Mouse (Mus musculus): ENCODE data around the gene Emilin1. TPM values are rescaled to one million over a fixed set of nuclear protein-coding genes. Genes with fewer than 3 reads are reported as not detected.

The Emilin1 gene
- polyA plus RNA-seq (2015; fragmentation: Nextera tagmentation; extraction: Ambion mirVana) = 228 and 233 TPM in 2 replicates

GRCm38 (mm10) chr5:30913060-30913841 is at the start of gene Emilin1:
Gene Emilin1, plus strand, starts transcription at chr5:30913402.
- Histone ChIP-seq H3K36me3 (peaks cover 15% of the 10 kb centered on the region), H3K27ac (peak within 1 kb of the TSS; percentile 98), H3K4me1 (peaks cover 51% of the 10 kb centered on the region)

GRCm38 (mm10) chr5:30863852-30864251 is 49.4 kb upstream of the Emilin1 start:
- H3K4me1 ChIP-seq = peaks cover 1% of the 10 kb centered on the region
- WGBS = 37% methylated on average over 4 of the region's 4 CpGs
- peak; percentile 59; the same call in 1 of the 2 replicates for ATAC-seq (ENCODE audit: borderline replicate concordance, extremely low read depth, low FRiP score, low TSS enrichment)

More at GRCm38 (mm10) chr5:30913060-30913841, at the start of gene Emilin1:
- H3K27me3 ChIP-seq = no peaks in the 10 kb centered on the region
- H3K4me2 ChIP-seq = peak within 1 kb of the TSS; percentile 77
- WGBS = 12% methylated on average over 12 of the region's 13 CpGs
- peak within 1 kb of the TSS; percentile 67 for H3K9ac ChIP-seq
- H3K4me3 ChIP-seq = peak within 1 kb of the TSS; percentile 52
- peak; percentile 82 for ATAC-seq (ENCODE audit: borderline replicate concordance, extremely low read depth, low FRiP score, low TSS enrichment)
- H3K9me3 ChIP-seq = no peaks in the 10 kb centered on the region

GRCm38 (mm10) chr5:30864322-30864721 is 48.9 kb upstream of the Emilin1 start:
- WGBS = 39% methylated on average over 15 of the region's 15 CpGs
- no peak; the same call in 1 of the 2 replicates for ATAC-seq (ENCODE audit: borderline replicate concordance, extremely low read depth, low FRiP score, low TSS enrichment)
- no peaks in the 10 kb centered on the region for H3K9me3 ChIP-seq

More at GRCm38 (mm10) chr5:30863852-30864251, 49.4 kb upstream of the Emilin1 start:
- no peaks in the 10 kb centered on the region for H3K27me3 ChIP-seq
- no peaks in the 10 kb centered on the region for H3K9me3 ChIP-seq
- H3K27ac ChIP-seq = no peak overlapping the region
- no peaks in the 10 kb centered on the region for H3K36me3 ChIP-seq
- H3K9ac ChIP-seq = no peak overlapping the region
- no peak overlapping the region for H3K4me2 ChIP-seq
- no peak overlapping the region for H3K4me3 ChIP-seq

GRCm38 (mm10) chr5:30866871-30867270 is 46.3 kb upstream of the Emilin1 start:
- no peak for ATAC-seq (ENCODE audit: borderline replicate concordance, extremely low read depth, low FRiP score, low TSS enrichment)
- H3K4me1 ChIP-seq = peaks cover 16% of the 10 kb centered on the region
- H3K9ac ChIP-seq = no peak overlapping the region
- no peak overlapping the region for H3K4me2 ChIP-seq
- no peaks in the 10 kb centered on the region for H3K9me3 ChIP-seq
- H3K27me3 ChIP-seq = no peaks in the 10 kb centered on the region
- WGBS = 83% methylated on average over 3 of the region's 3 CpGs
- H3K27ac ChIP-seq = no peak overlapping the region
- H3K36me3 ChIP-seq = peaks cover 9% of the 10 kb centered on the region
- no peak overlapping the region for H3K4me3 ChIP-seq

More at GRCm38 (mm10) chr5:30864322-30864721, 48.9 kb upstream of the Emilin1 start:
- Histone ChIP-seq H3K4me3 (no peak overlapping the region), H3K27ac (no peak overlapping the region), H3K4me1 (peaks cover 6% of the 10 kb centered on the region), H3K4me2 (no peak overlapping the region), H3K9ac (no peak overlapping the region), H3K27me3 (no peaks in the 10 kb centered on the region), H3K36me3 (no peaks in the 10 kb centered on the region)

- Histone ChIP-seq H3K9me3 (no peaks in the 10 kb centered on the region), H3K36me3 (peaks cover 17% of the 10 kb centered on the region), H3K4me3 (0 out of 2 replicates have a peak within 1 kb of the TSS, but pooled peaks have one; percentile 83), H3K27ac (no peak within 1 kb of the TSS), H3K4me1 (peaks cover 16% of the 10 kb centered on the region), H3K9ac (no peak within 1 kb of the TSS), H3K27me3 (no peaks in the 10 kb centered on the region), H3K4me2 (peak within 1 kb of the TSS; percentile 66)
- no peak for ATAC-seq (ENCODE audit: borderline replicate concordance, extremely low read depth, low FRiP score, low TSS enrichment)
- 92% methylated on average over 3 of the region's 3 CpGs for WGBS
Observed at GRCm38 (mm10) chr5:30867712-30868111, 45.5 kb upstream of the Emilin1 start, which contains the start of gene Tmem214. Gene Tmem214, plus strand, starts transcription at chr5:30868012.

- 17% methylated on average over 9 of the region's 9 CpGs for WGBS
- Histone ChIP-seq H3K27me3 (no peaks in the 10 kb centered on the region), H3K4me1 (peaks cover 16% of the 10 kb centered on the region), H3K4me2 (peak overlapping the region; percentile 66), H3K4me3 (peak overlapping the region; percentile 83), H3K27ac (no peak overlapping the region), H3K36me3 (peaks cover 30% of the 10 kb centered on the region), H3K9me3 (no peaks in the 10 kb centered on the region), H3K9ac (peak overlapping the region; percentile 93; the same call in 1 of the 2 replicates)
- ATAC-seq (ENCODE audit: borderline replicate concordance, extremely low read depth, low FRiP score, low TSS enrichment) = peak; percentile 35; the same call in 1 of the 2 replicates
Observed at GRCm38 (mm10) chr5:30868981-30869380, 44.2 kb upstream of the Emilin1 start.

GRCm38 (mm10) chr5:30869405-30870130 is 43.6 kb upstream of the Emilin1 start:
- Histone ChIP-seq H3K4me2 (peak overlapping the region; percentile 66), H3K4me3 (peak overlapping the region; percentile 83), H3K36me3 (peaks cover 36% of the 10 kb centered on the region), H3K9ac (peak overlapping the region; percentile 93), H3K27me3 (no peaks in the 10 kb centered on the region), H3K27ac (no peak overlapping the region; the same call in 1 of the 2 replicates), H3K9me3 (no peaks in the 10 kb centered on the region), H3K4me1 (peaks cover 16% of the 10 kb centered on the region)
- 2% methylated on average over 62 of the region's 63 CpGs for WGBS
- ATAC-seq (ENCODE audit: borderline replicate concordance, extremely low read depth, low FRiP score, low TSS enrichment) = peak; percentile 93

GRCm38 (mm10) chr5:30870131-30870406 is 43.1 kb upstream of the Emilin1 start:
- ATAC-seq (ENCODE audit: borderline replicate concordance, extremely low read depth, low FRiP score, low TSS enrichment) = 0 out of 2 replicates have a peak, but pooled peaks have one; percentile 1
- Histone ChIP-seq H3K4me2 (peak overlapping the region; percentile 66), H3K27me3 (no peaks in the 10 kb centered on the region), H3K9ac (peak overlapping the region; percentile 93), H3K27ac (no peak overlapping the region), H3K4me1 (peaks cover 16% of the 10 kb centered on the region), H3K9me3 (no peaks in the 10 kb centered on the region), H3K36me3 (peaks cover 41% of the 10 kb centered on the region), H3K4me3 (peak overlapping the region; percentile 83)
- 16% methylated on average over 2 of the region's 2 CpGs for WGBS

- Histone ChIP-seq H3K4me1 (peaks cover 16% of the 10 kb centered on the region), H3K27ac (no peak overlapping the region), H3K4me3 (no peak overlapping the region), H3K27me3 (no peaks in the 10 kb centered on the region), H3K9ac (no peak overlapping the region), H3K4me2 (no peak overlapping the region), H3K9me3 (no peaks in the 10 kb centered on the region), H3K36me3 (peaks cover 66% of the 10 kb centered on the region)
- no peak for ATAC-seq (ENCODE audit: borderline replicate concordance, extremely low read depth, low FRiP score, low TSS enrichment)
- WGBS = 91% methylated on average over 9 of the region's 9 CpGs
Observed at GRCm38 (mm10) chr5:30872574-30872973, 40.6 kb upstream of the Emilin1 start.

GRCm38 (mm10) chr5:30874365-30874764 is 38.8 kb upstream of the Emilin1 start:
- 77% methylated on average over 7 of the region's 7 CpGs for WGBS
- Histone ChIP-seq H3K9me3 (no peaks in the 10 kb centered on the region), H3K27ac (no peak overlapping the region), H3K9ac (no peak overlapping the region), H3K4me1 (peaks cover 10% of the 10 kb centered on the region), H3K4me3 (no peak overlapping the region), H3K27me3 (no peaks in the 10 kb centered on the region), H3K4me2 (no peak overlapping the region), H3K36me3 (peaks cover 72% of the 10 kb centered on the region)
- no peak for ATAC-seq (ENCODE audit: borderline replicate concordance, extremely low read depth, low FRiP score, low TSS enrichment)

GRCm38 (mm10) chr5:30878616-30879015 is 34.6 kb upstream of the Emilin1 start:
- Histone ChIP-seq H3K9ac (no peak overlapping the region), H3K27me3 (no peaks in the 10 kb centered on the region), H3K27ac (no peak overlapping the region), H3K36me3 (peaks cover 46% of the 10 kb centered on the region), H3K4me2 (no peak overlapping the region), H3K9me3 (no peaks in the 10 kb centered on the region), H3K4me3 (no peak overlapping the region), H3K4me1 (no peaks in the 10 kb centered on the region)
- ATAC-seq (ENCODE audit: borderline replicate concordance, extremely low read depth, low FRiP score, low TSS enrichment) = no peak
- 37% methylated on average over 6 of the region's 6 CpGs for WGBS

Measured in lung, embryonic 15.5 days (tissue).